Mouse (Mus musculus): ENCODE measurements around the gene Coro1c.

Coro1c gene

DNA sequence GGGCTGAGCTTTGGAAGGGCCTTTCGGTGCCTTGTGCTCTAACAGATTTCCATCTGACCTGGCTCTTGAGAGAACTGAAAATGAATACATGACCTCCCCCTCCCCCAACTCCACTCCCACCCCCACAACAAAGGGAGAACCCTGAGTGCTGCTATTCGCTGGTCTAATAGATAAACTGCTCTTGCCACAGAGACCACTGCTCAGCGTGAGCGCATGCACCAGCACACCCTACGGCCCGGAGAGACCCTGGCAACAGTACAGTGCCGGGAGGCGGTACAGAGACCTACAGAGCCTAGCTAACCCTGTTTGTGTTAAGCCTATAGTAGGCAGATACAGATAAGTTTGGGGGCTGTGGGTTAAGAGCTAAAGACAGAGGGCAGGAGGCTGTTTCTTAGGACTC is 22.9 kb downstream of the Coro1c start:
- DNase-seq (ENCODE audit: low spot score in 2 of 2), result no peak

DNA sequence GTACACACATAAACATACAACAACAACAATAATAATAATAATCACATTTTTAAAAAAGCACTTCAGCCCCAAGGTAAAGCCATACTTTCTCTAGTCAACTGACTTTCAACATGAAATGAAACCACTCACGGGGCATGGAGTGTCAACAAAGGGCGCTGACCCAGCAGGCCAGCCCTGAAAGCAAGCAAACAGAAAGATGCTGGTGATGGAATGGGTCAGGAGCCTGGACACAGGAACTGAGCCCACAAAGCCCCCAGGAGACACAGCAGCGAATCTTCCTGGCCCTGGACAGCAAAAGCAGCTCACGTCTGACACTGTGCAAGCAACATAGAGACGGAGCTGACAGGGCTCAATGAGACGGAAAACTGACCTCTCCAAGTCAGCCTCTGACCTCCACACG is 23.8 kb downstream of the Coro1c start:
- DNase-seq (ENCODE audit: low spot score in 2 of 2), result no peak

DNA sequence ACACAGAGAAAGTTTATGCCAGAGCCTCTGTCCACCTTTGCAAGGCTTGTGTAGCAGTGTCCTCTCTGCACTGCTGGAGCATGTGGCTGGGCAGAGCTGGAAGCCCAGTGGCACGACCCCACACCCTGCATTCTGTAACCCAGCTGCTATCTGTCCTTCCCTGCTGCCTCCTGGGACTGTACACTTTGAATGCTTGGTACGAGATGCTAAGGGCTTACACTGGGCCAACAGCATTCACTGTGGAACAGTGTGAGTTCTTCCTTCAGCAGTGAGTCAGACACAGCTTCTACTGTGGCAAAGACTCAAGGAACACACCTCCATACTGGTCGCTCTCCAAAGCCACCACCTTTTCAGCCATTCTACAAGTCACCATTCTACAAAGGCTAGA is 25.2 kb downstream of the Coro1c start:
- DNase-seq (ENCODE audit: low spot score in 2 of 2), result no peak

DNA sequence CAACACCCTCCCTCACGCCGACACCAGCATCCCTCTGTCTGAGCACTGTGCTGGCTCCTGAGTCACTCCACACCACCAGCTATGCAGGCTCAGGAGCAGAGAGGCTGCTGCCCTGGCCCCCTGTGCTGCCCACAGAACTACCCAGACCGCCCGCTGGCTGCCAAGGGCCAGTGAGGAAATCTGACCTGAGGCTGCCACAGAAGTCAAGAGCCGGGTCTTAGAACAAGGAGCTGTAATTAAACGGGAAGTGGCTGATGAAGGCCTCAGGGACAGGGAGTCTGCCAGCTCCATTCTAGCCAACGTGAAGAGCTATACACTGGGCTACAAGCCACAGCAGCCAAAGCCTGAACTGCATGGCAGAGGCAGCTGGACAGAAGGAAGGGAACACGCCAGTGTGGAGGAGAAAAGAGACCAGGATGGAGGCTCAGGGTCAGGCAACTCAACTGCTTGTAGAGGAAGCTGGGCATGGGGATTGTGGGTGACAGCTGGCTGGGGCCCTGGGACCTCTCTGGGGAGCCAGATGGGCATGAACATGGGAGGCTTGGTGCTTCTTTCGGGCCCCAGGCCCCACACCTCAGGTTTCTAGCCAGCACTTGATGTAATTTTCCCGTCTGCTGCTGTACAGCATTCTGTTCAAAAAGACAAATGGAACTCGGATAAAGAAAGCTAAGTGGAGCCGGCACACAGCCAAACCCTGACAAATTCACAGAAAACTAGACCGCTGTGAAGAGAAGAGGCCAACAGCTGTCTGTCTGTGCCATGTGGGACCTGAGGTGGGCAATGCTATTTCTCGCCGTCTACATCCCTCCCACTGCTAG is 25.8 kb downstream of the Coro1c start:
- peak in 1 of 2 experiments; percentile 44 for DNase-seq (ENCODE audit: low spot score in 2 of 2)

DNA sequence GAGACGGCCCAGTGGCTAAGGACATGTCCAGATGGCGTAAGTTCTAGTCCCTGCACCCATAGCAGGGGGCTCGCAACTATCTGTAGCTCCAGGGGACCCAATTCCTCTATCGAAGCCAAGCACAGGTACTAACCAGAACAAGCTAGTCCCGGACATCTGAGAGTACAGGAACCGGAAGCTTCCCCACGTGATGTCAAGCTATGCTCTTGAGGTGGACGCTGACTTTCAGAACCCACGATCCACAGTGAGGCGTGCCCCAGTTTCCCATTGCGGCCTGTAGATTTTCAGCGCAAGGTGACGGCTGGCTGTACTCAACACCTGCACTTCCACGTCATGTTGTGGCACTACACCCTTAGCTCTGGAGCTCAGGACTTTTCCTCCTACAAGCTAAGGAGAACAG is 27.4 kb downstream of the Coro1c start:
- DNase-seq (ENCODE audit: low spot score in 2 of 2), result no peak

DNA sequence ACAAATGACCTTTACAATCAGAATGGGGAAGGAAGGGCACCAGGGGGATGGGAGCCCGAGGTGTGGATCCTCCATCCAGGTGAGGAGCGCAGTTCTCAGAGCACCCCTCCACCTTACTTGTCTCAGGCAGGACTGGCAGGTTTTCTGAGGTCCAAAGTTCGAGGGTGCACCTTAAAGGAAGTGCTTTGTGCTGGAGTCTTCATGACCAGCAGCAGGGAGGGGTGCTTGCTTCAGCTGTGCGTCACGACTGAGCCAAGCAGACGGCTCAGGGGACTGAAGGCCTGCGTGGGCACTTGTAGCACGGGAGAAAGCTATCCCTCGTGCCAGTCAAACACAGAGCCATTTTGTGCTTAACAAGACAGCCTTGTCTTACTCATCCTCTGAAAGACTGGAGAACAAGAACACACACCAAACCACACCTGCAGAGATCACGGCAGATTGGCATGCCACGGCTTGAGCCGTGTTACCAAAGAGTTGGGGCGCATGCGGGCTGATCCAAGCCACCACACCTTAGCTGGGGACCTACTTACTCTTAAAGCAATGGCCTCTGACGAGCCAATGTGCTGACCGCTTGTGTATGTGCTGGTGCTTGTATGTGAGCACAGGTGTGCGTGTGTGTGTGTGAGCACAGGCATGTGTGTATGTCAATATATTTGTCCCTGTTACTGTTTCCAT is 29.5 kb downstream of the Coro1c start:
- DNase-seq (ENCODE audit: low spot score in 2 of 2), result no peak

DNA sequence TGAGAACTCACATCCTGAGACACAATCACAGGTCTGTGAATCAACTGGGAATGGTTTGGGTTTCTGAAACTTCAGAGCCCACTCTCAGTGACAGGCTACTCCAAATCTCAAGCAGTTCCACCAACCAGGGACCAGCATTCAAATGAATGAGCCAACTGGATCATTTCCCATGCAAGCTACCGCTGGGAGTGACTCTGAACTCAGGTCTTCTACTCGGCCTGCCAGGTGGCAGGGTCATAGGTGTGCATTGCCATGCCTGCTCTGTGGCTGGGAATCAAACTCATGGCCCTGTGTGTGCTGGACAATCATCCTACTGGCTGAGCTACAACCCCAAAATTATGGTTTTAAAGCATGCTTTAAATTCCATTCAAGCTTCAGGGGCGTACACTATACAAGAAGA is 31.0 kb downstream of the Coro1c start:
- no peak for DNase-seq (ENCODE audit: low spot score in 2 of 2)

DNA sequence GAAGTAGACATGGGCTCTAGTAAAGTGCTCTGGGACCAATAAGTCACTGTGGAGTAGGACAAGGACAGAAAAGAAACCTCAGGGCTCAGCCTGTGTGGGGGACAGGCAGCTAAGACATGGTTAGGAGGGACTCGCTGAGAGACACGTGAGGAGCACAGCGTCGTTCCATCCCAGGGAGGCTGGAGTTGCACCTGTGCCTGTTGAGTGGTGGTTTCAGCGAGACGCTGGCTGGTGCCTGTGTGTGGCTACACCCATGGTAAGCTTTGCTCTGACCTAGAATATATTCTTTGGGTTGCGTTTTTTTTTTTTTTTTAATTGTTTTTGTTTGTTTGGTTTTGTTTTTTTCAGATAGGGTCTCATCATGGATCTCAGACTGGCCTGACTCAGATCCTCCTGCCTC is 32.4 kb downstream of the Coro1c start:
- no peak for DNase-seq (ENCODE audit: low spot score in 2 of 2)

DNA sequence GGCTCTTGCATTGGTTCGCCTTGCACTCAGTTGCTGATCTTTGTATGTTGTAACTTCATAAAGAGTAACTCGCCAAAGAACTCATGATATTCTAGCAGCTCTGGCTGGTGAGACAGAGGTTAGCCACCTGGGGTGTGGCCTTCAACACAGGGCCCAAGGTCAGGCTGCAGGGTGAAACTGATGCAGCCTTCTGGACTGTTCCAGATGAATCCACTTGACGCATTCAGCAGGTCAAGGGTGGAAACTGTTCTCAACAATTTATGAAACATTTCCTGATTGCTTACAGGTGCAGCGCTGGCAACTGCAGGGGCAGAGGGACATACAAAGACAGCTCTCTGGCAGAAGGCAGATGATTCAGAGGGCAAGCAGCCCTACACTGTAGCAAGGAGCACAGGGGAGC is 32.9 kb downstream of the Coro1c start:
- no peak for DNase-seq (ENCODE audit: low spot score in 2 of 2)

DNA sequence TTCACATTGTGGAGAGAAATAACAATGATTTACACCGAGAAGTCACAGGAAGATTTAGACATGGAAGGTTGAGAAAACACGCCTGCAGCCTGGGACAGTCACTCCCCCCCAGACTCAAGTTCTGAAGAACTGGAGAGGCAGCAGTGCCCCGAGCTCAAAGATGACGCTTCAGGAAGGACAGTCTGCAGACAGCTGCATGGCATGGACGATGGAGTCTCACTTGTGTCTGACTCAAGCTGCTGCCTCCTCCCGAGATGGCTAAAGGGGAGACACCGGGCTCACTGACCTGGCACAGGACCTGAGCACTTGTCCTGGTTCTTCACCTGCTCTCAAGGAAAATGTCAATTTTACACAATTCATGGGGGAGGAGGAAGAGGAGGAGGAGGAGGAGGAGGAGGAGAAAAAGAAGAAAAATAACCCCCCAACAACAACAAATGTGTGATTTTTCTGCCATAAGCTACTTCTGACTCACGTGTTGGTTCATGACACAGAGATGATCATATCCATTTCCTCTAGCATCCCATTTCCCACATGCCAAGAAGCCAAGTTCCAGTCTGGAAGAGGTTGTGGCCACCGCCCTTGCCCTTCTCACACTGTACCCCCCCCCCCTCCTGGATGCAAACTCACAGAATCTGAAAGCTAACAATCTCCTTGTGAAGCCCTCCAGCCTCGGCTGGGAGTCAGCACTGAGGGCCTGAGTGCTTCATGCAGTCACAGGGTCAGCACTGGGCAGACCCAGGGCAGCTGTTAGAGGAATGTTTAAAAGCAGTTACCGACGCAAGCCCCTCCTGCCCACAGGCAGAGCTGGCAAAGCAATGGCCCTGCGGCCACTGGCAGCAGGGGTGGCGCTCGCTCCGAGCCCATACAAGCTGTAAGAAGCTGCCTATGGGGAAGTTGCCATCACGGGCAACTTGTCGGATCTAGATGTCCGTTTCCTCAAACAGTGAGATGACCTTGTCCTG is 34.2 kb downstream of the Coro1c start:
- no peak for DNase-seq (ENCODE audit: low spot score in 2 of 2)

DNA sequence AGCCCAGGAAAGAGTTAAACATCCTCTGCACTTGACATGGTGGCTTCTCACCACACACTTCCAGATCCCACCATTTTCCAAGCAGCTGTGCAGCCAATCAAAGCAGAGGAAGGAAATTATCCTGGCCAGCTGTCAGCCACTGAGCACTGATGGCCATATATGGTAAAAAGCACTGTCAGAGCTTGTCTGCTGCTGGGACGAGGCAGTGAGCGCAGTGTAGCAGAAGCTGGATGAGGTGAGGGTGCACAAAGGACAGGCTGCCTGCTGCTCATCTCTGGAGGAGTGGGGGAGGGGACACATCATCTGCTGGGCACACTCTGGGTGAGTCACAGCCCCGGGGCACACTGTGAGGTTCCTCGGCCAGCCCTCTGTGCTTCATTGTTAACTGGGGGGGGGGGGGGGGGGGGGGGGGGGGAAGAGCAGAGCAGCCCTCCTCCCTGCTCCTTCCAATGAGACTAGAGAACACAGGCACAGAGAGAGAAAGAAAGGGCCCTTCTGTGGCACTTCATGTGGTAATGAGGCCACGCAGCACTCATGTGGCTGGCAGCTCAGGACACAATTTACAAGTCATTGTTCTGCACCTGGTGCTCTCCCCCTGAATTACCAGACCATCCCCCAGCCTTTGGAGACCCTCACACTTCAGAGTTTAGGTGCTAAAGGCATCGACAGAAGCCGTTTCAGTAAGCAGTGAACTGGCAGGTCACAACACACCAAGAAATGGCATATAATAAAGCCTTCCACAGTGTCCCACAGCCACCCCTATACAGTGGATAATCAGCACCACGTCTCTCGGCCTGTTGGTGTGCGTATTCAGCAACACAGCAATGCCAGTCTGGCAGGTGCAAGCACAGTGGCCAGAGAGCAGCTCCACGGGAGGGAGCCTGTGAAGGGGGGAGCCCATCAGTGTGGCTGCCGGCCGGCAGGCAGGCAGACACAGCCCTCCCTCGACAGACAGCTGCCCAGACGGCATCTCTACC is 35.3 kb downstream of the Coro1c start:
- peak in 1 of 2 experiments; percentile 72 for DNase-seq (ENCODE audit: low spot score in 2 of 2)

DNA sequence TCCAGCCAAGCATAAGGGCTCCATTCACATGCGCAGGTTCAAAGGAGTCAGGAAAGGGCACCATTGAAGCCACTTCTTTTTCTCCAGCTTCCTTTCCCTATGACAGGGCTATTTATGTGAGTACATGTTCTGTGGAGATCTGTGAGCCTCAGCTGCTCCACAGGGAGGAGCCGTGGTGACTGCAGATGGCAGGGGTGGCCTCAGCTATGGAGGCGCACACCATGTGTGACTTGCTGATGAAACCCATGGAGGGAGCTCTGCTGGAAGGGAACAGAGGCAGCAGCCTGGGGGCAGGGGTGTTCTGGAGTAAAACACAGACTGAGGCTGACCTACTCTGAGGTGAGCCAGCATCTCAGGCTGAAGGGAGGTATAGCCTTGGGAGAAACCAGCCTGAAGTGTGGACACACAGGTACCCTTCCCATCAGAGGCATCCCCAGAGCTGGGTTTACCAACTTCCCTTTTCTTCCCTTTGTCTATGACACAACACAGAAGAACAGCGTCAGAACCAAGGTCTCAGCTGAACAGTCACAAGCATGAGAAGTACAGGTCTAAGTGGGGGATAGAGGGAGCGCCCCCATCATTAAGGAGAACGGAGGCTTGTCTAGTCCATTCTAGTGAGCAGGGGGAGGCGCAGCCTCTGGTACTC is 36.5 kb downstream of the Coro1c start:
- DNase-seq (ENCODE audit: low spot score in 2 of 2), result no peak

DNA sequence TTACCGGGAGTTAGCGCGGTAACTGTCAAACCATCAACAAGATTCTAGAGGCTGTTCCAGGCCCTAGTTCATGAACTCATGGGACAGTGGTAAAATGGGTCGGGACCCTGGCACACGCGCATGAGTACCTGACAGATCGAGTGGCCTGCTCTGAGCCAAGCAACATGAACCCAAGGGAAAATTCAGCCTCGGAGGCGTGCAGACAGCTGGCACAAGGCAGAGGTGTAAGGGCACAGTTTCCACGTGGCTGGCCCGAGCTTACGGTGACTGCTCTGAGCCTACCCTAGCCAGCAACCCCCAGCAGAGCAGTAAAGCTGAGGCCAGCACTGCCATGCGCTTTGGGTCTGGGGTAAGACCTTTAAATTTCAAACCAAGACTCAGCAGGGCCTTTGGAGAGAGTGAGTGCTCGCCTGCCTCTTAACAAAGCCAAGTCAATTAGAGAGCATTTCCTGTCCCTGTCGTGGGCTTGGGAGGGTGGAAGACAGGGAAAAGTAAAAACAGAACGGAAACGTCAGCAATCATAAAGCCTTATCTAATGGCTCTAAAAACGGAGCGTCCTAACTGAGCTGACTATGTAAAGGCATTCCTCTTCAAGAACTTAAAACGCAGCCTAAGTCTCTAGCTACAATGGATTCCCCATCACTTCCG is 38.0 kb downstream of the Coro1c start:
- DNase-seq (ENCODE audit: low spot score in 2 of 2), result no peak

DNA sequence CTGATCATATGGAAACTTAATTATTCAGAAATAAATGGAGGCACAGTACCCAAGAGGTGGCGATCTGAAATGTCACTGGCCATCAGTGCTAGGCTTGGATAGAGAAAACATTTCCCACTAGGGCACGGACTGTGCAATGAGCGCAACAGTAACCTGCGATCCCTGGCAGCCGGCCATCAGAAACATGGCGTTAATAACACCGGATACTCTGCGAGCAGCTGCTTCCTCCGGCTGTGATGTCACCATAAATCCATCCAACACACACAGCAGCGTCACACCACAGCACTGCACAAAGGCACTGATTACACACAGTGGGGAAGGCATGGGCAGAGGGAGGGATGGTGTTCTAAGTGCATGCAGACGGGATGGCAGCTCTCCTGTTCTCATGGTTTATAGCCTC is 39.4 kb downstream of the Coro1c start:
- peak in 1 of 2 experiments; percentile 63 for DNase-seq (ENCODE audit: low spot score in 2 of 2)

DNA sequence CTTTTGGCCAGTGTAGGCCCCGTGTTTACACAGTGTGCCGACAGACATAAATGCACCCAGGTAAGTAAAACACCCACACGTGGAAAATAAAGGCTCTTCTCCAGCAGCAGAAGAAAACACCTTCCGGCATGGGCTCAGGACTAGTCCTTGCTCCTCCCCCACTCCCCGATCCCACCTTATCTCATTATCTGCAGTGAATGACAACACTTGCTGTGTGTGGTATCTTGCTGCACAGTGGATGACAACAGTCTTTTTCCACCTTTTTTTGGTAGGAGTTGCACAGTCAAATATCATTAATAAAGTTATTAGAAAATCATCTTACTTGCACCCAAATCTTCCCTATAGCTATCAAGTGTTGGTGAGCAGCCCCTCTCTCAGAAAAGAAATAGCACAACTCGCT is 43.6 kb downstream of the Coro1c start:
- no peak for DNase-seq (ENCODE audit: low spot score in 2 of 2)

DNA sequence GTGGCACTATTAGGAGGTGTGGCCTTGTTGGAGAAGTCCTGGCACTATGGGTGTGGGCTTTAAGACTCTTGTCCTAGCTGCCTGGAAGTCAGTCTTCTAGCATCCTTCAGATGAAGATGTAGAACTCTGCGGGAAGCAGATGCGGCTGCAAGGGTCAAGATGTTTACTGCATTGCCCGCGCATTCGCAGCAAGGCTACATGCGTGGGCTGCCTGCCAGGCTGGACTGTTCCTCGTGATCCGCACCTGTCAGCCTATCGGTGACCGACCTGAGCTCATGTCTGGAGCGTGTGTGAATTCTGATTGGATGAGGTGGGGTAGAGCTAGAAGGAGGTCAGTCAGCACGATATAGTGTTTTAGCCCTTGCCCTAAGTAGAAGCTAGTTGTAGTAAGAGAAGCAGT is 44.6 kb downstream of the Coro1c start:
- DNase-seq (ENCODE audit: low spot score in 2 of 2), result no peak

DNA sequence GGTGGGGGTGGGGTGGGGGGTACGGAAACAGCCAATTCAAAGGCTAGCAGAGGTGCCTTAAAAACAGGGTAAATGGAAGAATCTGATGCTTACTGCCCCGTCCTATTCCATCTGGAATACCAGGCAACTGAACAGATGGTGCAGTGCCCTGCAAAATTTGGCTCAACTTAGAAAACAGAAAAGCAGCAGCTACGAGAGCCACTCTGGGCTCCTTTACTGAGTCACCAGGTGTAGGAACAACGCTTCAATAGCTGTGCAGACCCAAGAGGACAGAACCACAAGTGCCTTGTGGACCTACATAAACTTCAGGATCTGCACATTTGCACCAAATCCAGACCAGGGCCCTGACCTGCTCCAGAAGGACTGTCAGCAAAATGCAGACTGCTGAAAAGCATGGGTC is 46.1 kb downstream of the Coro1c start:
- no peak for DNase-seq (ENCODE audit: low spot score in 2 of 2)

DNA sequence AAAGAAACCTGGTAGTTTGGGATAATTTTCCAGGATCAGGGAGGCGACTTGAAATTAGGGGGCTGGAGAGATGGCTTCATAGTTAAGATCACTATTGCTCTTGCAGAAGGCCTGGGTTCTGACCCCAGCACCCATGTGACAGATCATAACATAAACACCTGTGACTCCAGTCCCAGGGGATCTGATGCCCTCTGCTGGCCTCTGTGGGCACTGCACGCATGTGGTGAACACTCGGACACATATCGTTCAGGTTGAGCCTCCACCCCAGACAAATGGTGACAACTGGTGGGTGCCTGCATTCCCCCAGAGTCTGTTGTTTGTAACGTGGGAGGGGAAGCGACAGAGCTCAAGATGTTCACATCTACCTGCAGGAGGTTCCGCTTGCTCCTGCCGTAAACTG is 47.3 kb downstream of the Coro1c start:
- DNase-seq (ENCODE audit: low spot score in 2 of 2), result no peak

DNA sequence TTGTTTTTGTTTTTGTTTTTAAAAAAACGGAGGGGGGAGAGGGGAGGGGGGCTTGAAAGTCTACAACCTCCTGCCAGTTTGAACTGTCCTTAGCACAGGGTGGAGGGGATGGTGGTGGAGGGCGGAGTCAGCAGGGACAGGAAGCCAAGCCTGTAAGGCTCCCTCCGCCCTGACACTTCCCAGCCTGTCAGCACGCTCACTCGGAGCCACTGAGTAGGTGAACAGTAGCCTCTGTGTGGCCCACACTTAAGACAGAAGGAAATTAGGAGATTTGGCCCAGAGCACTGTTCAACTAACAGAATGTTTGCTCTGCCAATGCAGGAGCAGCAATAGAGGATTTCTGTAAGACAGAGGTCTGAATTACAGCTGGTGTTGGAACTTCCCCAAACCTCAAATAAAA is 49.6 kb downstream of the Coro1c start:
- DNase-seq (ENCODE audit: low spot score in 2 of 2), result no peak

DNA sequence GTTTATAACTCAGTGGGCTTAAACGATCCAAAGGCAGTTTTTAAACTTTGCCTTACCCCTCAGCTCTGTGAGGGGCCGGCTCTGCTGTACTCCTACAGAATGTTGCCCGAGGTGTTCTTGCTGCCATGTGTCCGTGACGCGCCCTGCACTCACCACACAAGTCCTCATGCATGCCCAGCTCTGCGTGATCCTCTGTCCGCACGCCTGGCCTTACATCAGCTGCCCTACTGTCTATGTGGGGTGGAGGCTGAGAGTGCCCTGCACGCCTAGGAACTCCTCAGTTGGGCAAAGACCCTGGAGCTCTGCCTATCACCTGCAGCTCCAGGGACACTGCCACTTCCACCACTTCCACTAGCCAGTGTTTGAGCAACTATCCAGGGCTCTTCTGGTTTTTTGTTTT is 50.0 kb downstream of the Coro1c start:
- no peak for DNase-seq (ENCODE audit: low spot score in 2 of 2)
